Mouse (Mus musculus): ENCODE results near the gene Tcaim. TPM values are rescaled to one million over a fixed set of nuclear protein-coding genes. Genes with fewer than 3 reads are reported as not detected.

Tcaim gene
- polyA plus RNA-seq, 1 experiment from 2014 or later = 3.0 TPM

Other genes starting within 250 kb of the Tcaim start
- not detected in 2 replicates for gene Topaz1, start 58.2 kb upstream of the Tcaim start, polyA plus RNA-seq (2016; fragmentation: Nextera tagmentation; extraction: Ambion mirVana)
- gene Gm35549, start 38.5 kb downstream of the Tcaim start, polyA plus RNA-seq (2016; fragmentation: Nextera tagmentation; extraction: Ambion mirVana) = 0.21 TPM in 1 of 2 replicates, not detected in the other
- 32.7 and 32.9 TPM in 2 replicates for gene Zfp445, start 60.5 kb downstream of the Tcaim start, polyA plus RNA-seq (2016; fragmentation: Nextera tagmentation; extraction: Ambion mirVana)
- 0.66 and 0.77 TPM in 2 replicates for gene Zkscan7, start 80.1 kb downstream of the Tcaim start, polyA plus RNA-seq (2016; fragmentation: Nextera tagmentation; extraction: Ambion mirVana)
- 4.3 and 4.9 TPM in 2 replicates for gene Zfp105, start 117.5 kb downstream of the Tcaim start, polyA plus RNA-seq (2016; fragmentation: Nextera tagmentation; extraction: Ambion mirVana)
- 17.7 and 20.7 TPM in 2 replicates for gene 1110059G10Rik, start 145.5 kb downstream of the Tcaim start, polyA plus RNA-seq (2016; fragmentation: Nextera tagmentation; extraction: Ambion mirVana)
- gene Kif15, start 145.5 kb downstream of the Tcaim start, polyA plus RNA-seq (2016; fragmentation: Nextera tagmentation; extraction: Ambion mirVana) = 48.7 and 51.9 TPM in 2 replicates
- 6.8 and 7.1 TPM in 2 replicates for gene Tmem42, start 215.8 kb downstream of the Tcaim start, polyA plus RNA-seq (2016; fragmentation: Nextera tagmentation; extraction: Ambion mirVana)
- 0.14 and 0.17 TPM in 2 replicates for gene Tgm4, start 229.2 kb downstream of the Tcaim start, polyA plus RNA-seq (2016; fragmentation: Nextera tagmentation; extraction: Ambion mirVana)

Data from liver, embryonic 12.5 days (tissue).